Mouse (Mus musculus) embryo, embryonic 11.5 days (tissue): ENCODE data around the gene Foxo4.

Experiments used
- DNase-seq: peaks from one replicate; pipeline ENCODE4 v3.0.0-alpha.2; 2012; ENCODE audit warnings: low read depth, low spot score

The Foxo4 gene

DNA sequence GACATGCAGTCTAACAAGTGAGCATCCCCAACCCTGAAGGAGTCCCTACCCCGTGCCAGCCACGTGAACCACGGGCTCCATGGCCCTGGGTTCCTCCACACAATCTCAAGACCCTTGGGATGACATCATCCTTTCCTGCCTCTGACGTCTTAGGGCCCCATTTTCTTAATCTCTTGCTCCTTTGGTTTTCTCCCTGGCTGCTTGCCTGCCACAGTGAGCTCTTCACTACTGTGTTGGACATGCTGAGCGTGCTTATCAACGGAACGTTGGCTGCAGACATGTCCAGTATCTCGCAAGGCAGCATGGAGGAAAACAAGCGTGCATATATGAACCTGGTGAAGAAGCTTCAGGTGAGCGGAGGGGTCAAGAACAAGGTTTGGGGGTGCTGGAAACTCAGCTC lies 35.8 kb downstream of the Foxo4 start:
- no peak for DNase-seq

DNA sequence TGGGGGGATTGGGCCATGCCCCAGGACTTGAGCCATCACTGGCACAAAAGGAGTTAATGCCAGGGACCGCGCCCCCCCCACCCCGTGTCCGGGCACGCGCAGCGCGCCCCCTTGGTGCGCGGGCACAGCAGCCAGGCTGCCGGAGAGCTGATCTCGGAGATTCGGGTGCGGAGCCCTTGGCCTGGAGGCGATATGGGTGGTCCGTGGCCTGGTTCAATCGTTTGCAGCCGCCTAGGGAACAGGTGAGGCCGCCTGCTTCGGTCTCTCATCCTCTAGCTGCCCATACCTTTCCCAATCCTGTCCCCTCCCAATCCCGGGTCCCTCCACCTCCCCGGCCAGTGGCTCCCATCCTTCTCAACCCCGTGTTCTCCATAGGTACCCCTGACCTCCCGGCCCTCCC lies 44.7 kb downstream of the Foxo4 start, which contains the start of gene Nlgn3:
Gene Nlgn3, plus strand, starts transcription at position 114 of the 400 bp plus-strand sequence.
- no peak for DNase-seq

DNA sequence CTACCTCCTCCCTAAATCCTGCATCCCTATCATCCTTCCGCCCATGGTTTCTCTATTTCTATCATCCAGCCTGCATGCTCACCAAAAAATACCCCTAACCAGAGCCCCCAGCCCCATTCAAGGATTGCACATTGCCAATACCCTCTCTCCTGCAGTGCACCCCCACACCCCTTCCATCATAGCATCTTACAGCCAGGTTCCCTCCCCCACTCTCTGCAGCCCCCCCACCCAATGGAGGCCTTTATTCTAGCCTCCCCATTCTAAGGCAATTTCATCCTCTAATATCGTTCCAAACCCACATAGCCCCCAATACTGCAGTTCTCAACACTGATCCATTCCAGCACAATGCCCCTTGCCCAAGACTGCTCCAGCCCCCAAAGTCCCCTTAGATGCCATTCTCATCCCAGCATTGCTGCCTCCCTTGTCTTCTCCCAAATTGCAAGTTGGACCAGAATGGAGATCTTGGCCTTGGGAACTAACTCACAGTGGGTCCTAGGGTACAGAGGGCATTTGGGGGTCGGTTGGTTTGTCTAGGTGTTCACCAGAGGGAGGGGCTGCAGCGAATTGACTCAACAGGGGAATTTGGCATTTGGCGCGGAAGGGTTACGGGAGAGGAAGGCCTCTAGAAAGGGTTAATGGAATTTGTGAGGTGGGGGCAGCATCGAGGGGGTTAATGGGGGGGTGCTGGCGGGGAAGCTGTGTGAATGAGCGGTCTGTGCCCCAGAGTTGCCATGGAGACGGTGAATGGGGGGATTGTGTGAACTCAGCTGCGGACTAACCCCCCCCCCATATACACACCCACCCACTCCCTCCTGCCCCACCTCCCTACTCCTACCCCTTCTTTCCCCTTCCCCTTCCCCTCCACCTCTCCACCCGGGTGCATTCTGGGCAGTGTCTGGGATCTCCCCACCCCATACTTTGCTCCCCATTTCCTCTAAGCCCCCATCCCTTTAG lies 45.4 kb downstream of the Foxo4 start:
- DNase-seq: no peak

DNA sequence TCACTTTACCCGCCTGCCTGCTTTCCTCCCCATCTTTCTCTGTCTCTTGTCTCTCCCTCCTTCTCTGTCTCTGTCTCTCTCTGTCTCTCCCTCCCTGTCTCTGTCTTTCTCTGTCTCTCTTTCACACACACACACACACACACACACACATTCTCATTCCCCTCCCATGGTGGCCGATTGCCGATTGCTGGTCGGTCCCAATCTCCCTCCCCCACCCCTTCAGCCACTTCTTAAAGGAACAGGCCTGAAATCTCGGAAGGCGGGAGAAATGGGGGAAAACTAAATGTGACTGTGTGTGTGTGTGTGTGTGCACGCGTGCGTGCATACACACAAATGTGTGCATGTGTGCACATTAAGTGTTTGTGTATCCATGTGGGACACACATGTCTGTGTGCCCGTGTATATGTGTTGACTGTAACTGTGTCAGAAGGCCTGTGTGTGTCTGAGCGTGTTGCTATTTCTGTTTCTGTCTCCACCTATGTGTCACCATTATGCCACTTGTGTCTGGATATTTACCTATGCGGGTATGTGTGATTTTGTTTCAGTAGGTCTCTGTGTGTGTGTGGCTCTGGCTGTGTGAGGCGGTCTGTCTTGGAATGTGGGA lies 46.2 kb downstream of the Foxo4 start:
- DNase-seq: no peak

- no peak for DNase-seq
Observed at GRCm38 (mm10) chrX:101301654-101302053, 47.3 kb downstream of the Foxo4 start.

DNA sequence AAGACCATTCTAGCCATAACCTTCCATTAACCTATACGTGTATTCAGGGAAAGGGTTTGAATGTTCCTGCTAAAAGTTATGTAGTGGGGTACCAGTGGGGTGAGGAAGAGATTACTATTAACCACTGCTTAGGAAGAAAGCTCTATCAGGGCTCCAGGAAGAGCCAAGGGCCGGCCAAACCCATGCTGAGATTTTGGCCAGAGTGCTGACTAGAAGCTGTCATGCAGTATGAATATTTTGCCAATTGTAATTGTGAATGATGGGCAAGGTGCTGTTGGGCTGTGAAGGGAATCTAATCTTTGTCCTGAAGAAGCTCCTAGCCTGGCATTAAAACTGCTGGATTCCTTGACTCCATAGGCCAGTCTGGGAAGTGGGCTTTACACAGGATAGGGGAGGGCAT lies 50.3 kb downstream of the Foxo4 start:
- no peak for DNase-seq

GRCm38 (mm10) chrX:101309299-101309698 lies 55.0 kb downstream of the Foxo4 start:
- DNase-seq: no peak
